Mouse (Mus musculus) cerebellum, adult 2 months (tissue): ENCODE measurements at regions not wholly inside any gene's neighbourhood (a gene's known extent, or its start where the extent isn't known, plus 50 kb on each side); places are given as distances from the start of the nearest gene placed in this dataset.

Experiments
- DNase-seq, 2 experiments: peaks; one replicate each; pipeline ENCODE4 v3.0.0; 2021
- H3K27ac ChIP-seq: fragments of 200-500 bp; 2 replicates; pipeline ENCODE4 v1.5.1; 2012; ENCODE audit warnings: low read length, control low read depth, inconsistent platforms; ENCODE audit not compliant: insufficient read depth
- H3K27me3 ChIP-seq: fragments of 200-500 bp; 2 replicates; pipeline ENCODE4 v1.6.1; 2012; ENCODE audit warnings: inconsistent platforms, mild to moderate bottlenecking, low read length, moderate library complexity; ENCODE audit not compliant: control insufficient read depth, insufficient read depth
- H3K4me1 ChIP-seq: fragments of 200-500 bp; 2 replicates; pipeline ENCODE4 v1.6.1; 2011; ENCODE audit warnings: low read length; ENCODE audit not compliant: control insufficient read depth, insufficient read depth
- H3K4me3 ChIP-seq: fragments of 200-500 bp; replicated peaks from 2 replicates; pipeline ENCODE3; 2011; ENCODE audit warnings: mild to moderate bottlenecking, low read depth, low read length, control low read depth; ENCODE audit not compliant: insufficient read depth
- CTCF ChIP-seq: fragments of 200-500 bp; IDR thresholded peaks from 2 replicates; pipeline ENCODE4 v1.5.1; 2011; ENCODE audit warnings: low read depth, mild to moderate bottlenecking, control low read depth, low read length, moderate library complexity, borderline replicate concordance; ENCODE audit not compliant: insufficient read depth
- POLR2A ChIP-seq: fragments of 200-500 bp; IDR thresholded peaks from 2 replicates; pipeline ENCODE4 v1.6.1; 2011; ENCODE audit warnings: low read length, control low read depth, borderline replicate concordance; ENCODE audit not compliant: insufficient read depth
- WGBS: fragments of 180-500 bp; shearing (Covaris S2); methylation state at CpG from one replicate; pipeline ENCODE4 v1.1.7; 2018; 5-methylcytosine and 5-hydroxymethylcytosine counted together

DNA sequence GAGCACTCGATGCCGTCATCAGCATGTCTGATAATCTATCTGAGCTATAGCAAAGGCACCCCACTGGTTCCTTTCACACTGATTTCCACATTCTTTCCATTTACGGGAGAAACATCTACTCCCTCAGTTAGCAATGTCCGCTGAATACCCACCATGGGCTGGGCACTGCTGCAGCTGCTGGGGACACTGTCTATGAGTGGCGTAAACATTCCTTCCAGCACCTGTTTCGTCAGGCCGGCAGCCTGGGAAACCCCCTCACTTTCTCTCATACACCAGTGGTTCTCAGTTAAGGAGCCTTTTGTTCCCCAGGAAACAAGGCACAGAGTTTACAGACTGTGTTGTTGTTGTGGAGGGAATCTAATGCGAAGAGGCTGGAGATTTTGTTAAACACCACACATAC, 205.8 kb upstream of the Ajap1 start:
- no peak for DNase-seq
- WGBS = 31% methylated on average over 8 of the region's 8 CpGs
- H3K4me3 ChIP-seq = no peak overlapping the region
- no peaks in the 10 kb centered on the region for H3K4me1 ChIP-seq
- H3K27me3 ChIP-seq = no peaks in the 10 kb centered on the region
- no peak overlapping the region for H3K27ac ChIP-seq
- TF ChIP-seq CTCF (no peak), POLR2A (no peak)

DNA sequence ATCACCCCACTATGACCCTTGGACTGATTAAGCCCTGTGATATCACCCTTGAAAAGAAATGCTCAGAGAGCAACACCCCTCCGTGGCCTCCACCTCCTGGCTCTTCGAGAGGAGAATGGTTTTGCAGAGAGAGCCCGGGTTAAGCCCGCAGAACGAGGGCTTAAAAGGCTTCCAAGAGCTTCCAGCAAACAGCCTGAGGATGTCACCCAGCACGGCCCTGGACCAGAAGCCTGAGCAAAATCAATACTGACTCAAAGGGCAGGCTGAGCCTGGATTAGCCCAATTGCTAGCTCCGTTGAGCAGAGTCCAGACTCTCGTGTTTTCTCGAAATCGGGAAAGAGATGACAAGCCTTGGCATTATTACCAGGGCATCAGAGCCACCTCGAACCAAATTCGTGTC, 211.3 kb upstream of the Ajap1 start:
- no peak for TF ChIP-seq POLR2A
- TF ChIP-seq CTCF = no peak
- Histone ChIP-seq H3K4me1 (no peaks in the 10 kb centered on the region), H3K27me3 (no peaks in the 10 kb centered on the region), H3K27ac (no peak overlapping the region), H3K4me3 (no peak overlapping the region)
- 72% methylated on average over 12 of the region's 12 CpGs for WGBS
- no peak for DNase-seq

DNA sequence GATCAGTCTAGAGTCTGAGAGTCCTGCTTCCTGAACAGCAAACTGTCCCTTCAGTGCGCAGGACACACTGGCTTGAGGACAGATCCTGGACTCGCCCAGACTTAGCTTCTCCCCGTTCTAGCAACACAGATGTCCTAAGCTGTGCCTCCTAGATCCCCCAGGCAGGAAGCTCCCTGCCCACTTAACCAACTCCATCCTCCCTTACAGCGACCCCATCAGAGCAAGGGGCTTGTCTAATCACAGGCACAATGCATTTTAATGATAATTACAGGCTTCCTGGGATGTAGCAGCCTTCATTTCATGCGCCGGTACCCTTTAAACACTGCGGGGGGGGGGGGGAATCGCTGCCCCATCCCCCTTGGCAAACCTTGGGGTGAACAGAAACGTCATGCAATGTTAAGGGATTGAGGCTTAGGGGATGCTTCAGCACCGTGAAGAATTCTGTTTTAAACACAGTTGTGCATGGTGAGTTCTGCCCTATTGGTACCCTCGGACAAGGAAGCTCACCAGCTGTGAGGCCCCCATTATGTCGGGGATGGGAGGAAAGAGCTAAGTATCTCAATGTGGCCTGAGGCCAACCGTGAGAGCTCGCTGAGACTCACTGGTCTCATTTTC, 213.9 kb upstream of the Ajap1 start:
- no peak for DNase-seq
- no peak for TF ChIP-seq CTCF
- TF ChIP-seq POLR2A = no peak
- WGBS = 5% methylated on average over 14 of the region's 14 CpGs

DNA sequence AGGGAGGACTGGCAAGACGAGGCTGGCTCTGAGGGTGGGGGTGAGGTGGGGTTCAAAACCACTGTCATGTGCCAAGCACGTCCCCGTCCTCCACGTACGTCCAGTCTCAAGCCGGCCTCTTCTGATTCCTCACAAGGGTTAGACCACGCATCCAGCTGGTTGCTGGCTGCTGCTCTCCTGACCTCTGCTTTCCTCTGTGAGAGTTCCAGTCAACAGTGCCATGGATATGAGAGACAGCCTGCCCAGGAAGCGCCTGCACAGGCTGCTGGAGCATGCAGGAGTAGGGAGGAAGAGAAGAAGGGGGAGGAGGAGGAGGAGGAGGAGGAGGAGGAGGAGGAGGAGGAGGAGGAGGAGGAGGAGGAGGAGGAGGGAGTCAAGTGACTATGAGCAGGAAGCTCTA, 224.6 kb upstream of the Ajap1 start:
- WGBS = 76% methylated on average over 8 of the region's 8 CpGs
- Histone ChIP-seq H3K4me3 (no peak overlapping the region), H3K27me3 (no peaks in the 10 kb centered on the region), H3K4me1 (no peaks in the 10 kb centered on the region; the same call in 1 of the 2 replicates), H3K27ac (no peak overlapping the region)
- TF ChIP-seq CTCF (no peak), POLR2A (no peak)
- no peak for DNase-seq

More for the DNA sequence above, 213.9 kb upstream of the Ajap1 start:
- Histone ChIP-seq H3K4me1 (no peaks in the 10 kb centered on the region), H3K27ac (no peak overlapping the region), H3K4me3 (no peak overlapping the region), H3K27me3 (no peaks in the 10 kb centered on the region)

DNA sequence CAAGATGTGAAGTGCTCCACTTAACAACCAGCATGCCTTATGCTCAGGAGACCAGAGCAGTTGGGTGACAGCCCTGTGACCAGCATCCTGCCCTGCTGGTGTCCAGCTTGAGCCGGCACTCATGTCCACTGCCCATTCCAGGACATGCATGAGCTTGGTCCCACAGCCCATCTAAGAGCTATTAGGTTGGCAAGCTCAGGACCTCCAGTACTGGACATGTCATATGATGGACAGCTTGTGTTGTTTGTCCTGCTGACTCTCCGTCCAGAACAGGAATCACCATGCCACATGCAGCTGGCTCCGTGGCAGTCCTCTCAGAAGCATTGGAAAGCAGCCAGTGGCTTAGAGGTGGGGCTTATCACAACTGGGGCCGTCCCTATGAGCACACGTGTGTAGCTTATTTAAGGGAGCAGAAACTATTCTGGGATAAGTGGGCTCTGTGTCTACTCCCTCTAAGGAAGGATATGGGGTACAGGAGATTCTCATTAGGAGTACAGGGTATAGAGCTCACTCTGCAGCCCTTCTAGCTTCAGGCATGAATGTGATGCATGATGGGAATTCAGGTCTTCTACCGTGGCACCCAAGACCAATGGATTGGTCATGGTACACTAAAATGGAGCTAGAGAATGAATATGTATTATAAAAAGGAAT, 232.5 kb upstream of the Ajap1 start:
- DNase-seq = no peak
- Histone ChIP-seq H3K27ac (no peak overlapping the region), H3K4me1 (no peaks in the 10 kb centered on the region), H3K4me3 (no peak overlapping the region), H3K27me3 (no peaks in the 10 kb centered on the region)
- WGBS = 7% methylated on average over 6 of the region's 6 CpGs
- TF ChIP-seq CTCF (no peak), POLR2A (no peak)

DNA sequence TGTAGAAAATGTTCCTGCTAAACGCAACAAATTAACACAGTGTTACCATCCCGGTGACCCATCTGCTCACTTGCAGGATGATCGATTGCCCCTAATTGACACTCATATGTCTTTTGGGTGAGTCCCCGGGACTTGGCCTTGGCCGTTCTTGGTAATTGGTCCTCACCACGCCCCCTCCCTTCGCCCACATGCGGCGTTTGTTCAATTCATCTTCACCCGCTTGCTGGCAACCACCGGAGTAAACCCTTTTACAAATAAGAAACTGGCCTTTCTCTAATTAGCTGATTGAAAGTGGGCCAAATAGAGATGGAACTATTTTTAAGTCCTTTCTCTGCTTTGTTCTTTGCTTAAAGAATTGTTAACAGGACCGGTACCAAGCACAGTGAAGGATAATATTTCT, 234.7 kb upstream of the Ajap1 start:
- 24% methylated on average over 12 of the region's 12 CpGs for WGBS
- H3K27ac ChIP-seq = no peak overlapping the region

DNA sequence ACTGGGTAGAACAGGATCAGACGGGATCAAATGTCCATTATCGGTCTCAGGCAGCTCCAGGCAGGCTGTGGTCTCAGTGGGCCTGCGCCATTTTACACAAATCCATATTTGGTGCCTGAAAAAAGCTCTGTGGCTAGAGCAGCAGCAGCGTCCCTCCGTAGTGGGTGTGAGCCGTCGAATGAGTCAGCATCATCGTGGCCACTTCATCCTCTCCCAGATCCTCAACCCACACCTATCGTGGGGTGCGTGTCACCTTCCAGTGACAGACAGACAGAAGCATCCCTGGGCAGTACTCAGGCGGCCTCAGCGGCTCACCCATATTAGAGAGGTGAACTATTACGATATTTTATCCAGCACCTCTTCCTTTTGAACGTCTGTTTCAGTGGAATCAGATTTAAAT, 233.0 kb upstream of the A430005L14Rik start:
- TF ChIP-seq CTCF (no peak), POLR2A (no peak)
- no peaks in the 10 kb centered on the region for H3K4me1 ChIP-seq
- no peak for DNase-seq
- WGBS = 90% methylated on average over 14 of the region's 14 CpGs
- H3K27me3 ChIP-seq = no peaks in the 10 kb centered on the region; the same call in 1 of the 2 replicates
- no peak overlapping the region for H3K27ac ChIP-seq
- no peak overlapping the region for H3K4me3 ChIP-seq

More for the DNA sequence above, 234.7 kb upstream of the Ajap1 start:
- Histone ChIP-seq H3K4me3 (no peak overlapping the region), H3K27me3 (no peaks in the 10 kb centered on the region), H3K4me1 (no peaks in the 10 kb centered on the region)
- DNase-seq = no peak
- TF ChIP-seq POLR2A = no peak
- TF ChIP-seq CTCF = no peak

DNA sequence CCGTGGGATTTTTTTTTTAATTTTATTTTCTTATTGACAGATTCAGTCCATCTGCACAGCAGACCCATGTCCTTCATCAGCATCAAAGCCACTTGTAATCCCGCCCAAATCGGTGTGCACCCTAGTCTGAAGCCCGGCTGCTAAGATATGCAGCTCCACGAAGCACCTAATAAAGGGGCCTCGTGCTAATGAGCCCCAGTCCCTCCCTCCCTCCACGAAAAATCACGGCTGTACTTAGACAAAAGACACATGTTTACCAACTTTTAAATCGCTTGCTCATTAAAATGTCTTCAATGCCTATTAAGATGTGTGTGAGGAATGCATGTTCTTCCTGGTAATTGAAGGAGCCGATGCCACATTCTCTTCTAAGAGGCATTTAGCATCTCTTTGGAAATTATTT, 229.8 kb upstream of the A430005L14Rik start:
- TF ChIP-seq CTCF (no peak), POLR2A (no peak)
- Histone ChIP-seq H3K4me3 (no peak overlapping the region), H3K27me3 (no peaks in the 10 kb centered on the region; the same call in 1 of the 2 replicates), H3K4me1 (no peaks in the 10 kb centered on the region), H3K27ac (no peak overlapping the region)
- DNase-seq = no peak
- WGBS = 48% methylated on average over 10 of the region's 10 CpGs
